Mouse (Mus musculus): Measurements from ENCODE around the gene Dusp12.

GRCm38 (mm10) chr1:170868107-170868904 lies 17.0 kb downstream of the Dusp12 start:
- TF ChIP-seq POLR2A (IDR thresholded peaks at IDR 0.05; ENCODE audit: borderline replicate concordance, extremely low read depth, insufficient read depth, insufficient read length, poor library complexity, severe bottlenecking): no peak
- TF ChIP-seq CTCF (IDR thresholded peaks at IDR 0.05; ENCODE audit: borderline replicate concordance, extremely low read depth, insufficient read depth, insufficient read length): no peak
